Mouse (Mus musculus) lung, postnatal 4 days (tissue): ENCODE measurements around the gene Celsr3.

Source experiments
- DNase-seq, 2 experiments: peaks; one replicate each; pipeline ENCODE4 v3.0.0; 2021

Gene Celsr3

DNA sequence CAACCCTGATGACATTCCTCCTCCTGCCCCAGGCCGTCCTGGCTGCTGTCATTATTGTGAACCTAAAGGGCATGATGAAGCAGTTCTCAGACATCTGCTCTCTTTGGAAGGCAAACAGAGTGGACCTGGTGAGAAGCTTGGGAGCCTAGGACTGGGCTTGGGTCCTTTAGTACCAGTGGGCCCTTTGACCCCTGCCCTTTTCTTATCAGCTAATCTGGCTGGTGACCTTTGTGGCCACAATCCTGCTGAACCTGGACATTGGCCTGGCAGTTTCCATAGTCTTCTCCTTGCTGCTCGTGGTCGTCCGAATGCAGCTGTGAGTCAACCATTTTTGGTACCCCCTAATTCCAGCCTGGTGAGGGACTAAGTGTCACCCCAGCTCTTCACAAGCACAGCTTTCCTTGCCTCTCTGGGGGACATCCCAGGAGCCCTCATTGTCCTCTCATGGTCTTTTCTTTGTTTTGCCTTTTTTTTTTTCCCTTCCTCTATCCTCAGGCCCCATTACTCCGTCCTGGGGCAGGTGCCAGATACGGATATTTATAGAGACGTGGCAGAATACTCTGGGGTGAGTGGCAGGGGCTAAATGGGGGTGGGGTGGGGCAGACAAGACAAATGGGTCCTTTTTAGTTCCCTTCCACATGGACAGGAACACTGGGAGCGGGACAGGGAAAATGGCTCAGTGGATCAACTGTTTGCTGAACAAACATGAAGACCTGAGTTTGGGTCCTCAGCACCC, 32.8 kb downstream of the Celsr3 start:
- no peak for DNase-seq
